Mouse (Mus musculus): Measurements from ENCODE around the gene Chrng. TPM values are rescaled to one million over a fixed set of nuclear protein-coding genes. Genes with fewer than 3 reads are reported as not detected.

Gene Chrng
- total and polyA plus RNA-seq, 3 experiments, result not detected

DNA sequence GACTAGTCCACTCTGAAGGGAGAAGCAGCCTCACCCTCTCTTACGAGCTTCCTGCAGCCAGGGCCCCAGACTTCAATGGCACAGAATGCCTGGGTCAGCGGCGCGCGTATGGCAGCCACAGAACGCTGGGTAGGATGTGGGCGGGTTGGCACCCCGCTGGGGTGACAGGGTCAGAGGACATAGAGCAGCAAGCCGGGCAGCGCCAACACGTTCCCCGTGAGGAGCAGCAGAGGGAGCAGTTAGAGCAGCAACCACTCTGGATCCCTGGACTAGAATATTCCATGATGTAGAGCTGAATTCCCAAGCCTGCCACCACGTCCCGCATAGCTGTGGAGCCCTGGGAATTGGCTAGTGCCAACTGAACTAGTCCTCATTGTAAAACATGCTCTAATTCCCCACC lies 54.0 kb downstream of the Chrng start:
- DNase-seq, result peak; percentile 27 to 33
- Histone ChIP-seq H3K9ac (ENCODE audit: low read depth, low read length) (peak overlapping the region; percentile 43; the same call in 1 of the 2 replicates), H3K27me3 (ENCODE audit: control insufficient read depth, insufficient read depth, low read length) (peaks cover 7% of the 10 kb centered on the region), H3K4me1 (ENCODE audit: control insufficient read depth, insufficient read depth, low read length) (no peaks in the 10 kb centered on the region), H3K79me2 (replicated peaks; ENCODE audit: control insufficient read depth, insufficient read depth, low read length) (no peaks in the 10 kb centered on the region), H3K36me3 (ENCODE audit: control insufficient read depth, insufficient read depth, low read length) (no peaks in the 10 kb centered on the region), H3K4me3 (no peak overlapping the region), H3K27ac (no peak overlapping the region)
- intact Hi-C loops (cut with DNase I), result loop anchor here (2.0 kb wide), 1 partner anchor 34 kb away; no protein-coding TSS in a partner anchor
- 4% methylated on average over 14 of the region's 14 CpGs for WGBS
- TF ChIP-seq CTCF (IDR thresholded peaks at IDR 0.05) (peak; percentile 56), POLR2A (IDR thresholded peaks at IDR 0.05; ENCODE audit: insufficient read depth, low read depth, low read length) (no peak), EP300 (IDR thresholded peaks at IDR 0.05; ENCODE audit: insufficient read depth, low read depth, low read length) (0 out of 2 replicates have a peak, but pooled peaks have one; percentile 21)

DNA sequence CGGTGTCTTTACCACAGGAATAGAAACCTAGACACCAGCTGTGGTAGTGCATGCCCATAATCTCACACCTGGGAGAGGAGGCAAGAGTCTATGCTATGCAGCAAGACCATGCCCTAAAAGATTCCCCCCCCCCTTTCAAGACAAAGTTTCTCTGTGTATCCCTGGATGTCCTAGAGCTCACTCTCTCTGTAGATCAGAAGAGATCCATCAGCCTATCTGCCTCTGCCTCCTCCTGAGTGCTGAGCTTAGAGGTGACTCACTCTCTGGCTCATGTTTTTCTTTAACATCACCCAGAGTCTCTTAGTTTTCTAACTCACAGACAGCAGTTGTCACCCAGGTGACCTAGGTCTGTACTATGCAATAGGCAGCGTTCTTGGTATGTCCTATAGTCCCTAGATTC lies 54.9 kb downstream of the Chrng start:
- no peak for DNase-seq
- 69% methylated on average over 2 of the region's 2 CpGs for WGBS
- no peaks in the 10 kb centered on the region for H3K79me2 ChIP-seq (replicated peaks; ENCODE audit: control insufficient read depth, insufficient read depth, low read length)
- H3K36me3 ChIP-seq (ENCODE audit: control insufficient read depth, insufficient read depth, low read length), result no peaks in the 10 kb centered on the region
- no peak overlapping the region for H3K27ac ChIP-seq
- intact Hi-C loops (cut with DNase I), result loop anchor here (2.0 kb wide), 1 partner anchor 33 kb away; no protein-coding TSS in a partner anchor
- TF ChIP-seq POLR2A (IDR thresholded peaks at IDR 0.05; ENCODE audit: insufficient read depth, low read depth, low read length) (no peak), CTCF (IDR thresholded peaks at IDR 0.05) (no peak)
- peaks cover 10% of the 10 kb centered on the region for H3K27me3 ChIP-seq (ENCODE audit: control insufficient read depth, insufficient read depth, low read length)
- no peak overlapping the region for H3K9ac ChIP-seq (ENCODE audit: low read depth, low read length)
- no peak overlapping the region for H3K4me3 ChIP-seq
- H3K4me1 ChIP-seq (ENCODE audit: control insufficient read depth, insufficient read depth, low read length), result no peaks in the 10 kb centered on the region

Other genes starting within 250 kb of the Chrng start
- gene Alppl2, start 114.7 kb upstream of the Chrng start, total RNA-seq (2021), result not detected
- not detected in 2 replicates for gene Alppl2, start 114.7 kb upstream of the Chrng start, polyA plus RNA-seq (2012; rRNA removed)
- gene Alpi, start 103.1 kb upstream of the Chrng start, total RNA-seq (2021), result not detected
- gene Alpi, start 103.1 kb upstream of the Chrng start, polyA plus RNA-seq (2012; rRNA removed), result 0.06 TPM in 1 of 2 replicates, not detected in the other
- gene Akp3, start 79.7 kb upstream of the Chrng start, total RNA-seq (2021), result not detected
- 0.06 TPM in 1 of 2 replicates, not detected in the other for gene Akp3, start 79.7 kb upstream of the Chrng start, polyA plus RNA-seq (2012; rRNA removed)
- gene Ecel1, start 48.1 kb upstream of the Chrng start, total RNA-seq (2021), result not detected
- gene Ecel1, start 48.1 kb upstream of the Chrng start, polyA plus RNA-seq (2012; rRNA removed), result 0.09 and 0.31 TPM in 2 replicates
- not detected for gene Prss56, start 21.3 kb upstream of the Chrng start, total RNA-seq (2021)
- not detected in 2 replicates for gene Prss56, start 21.3 kb upstream of the Chrng start, polyA plus RNA-seq (2012; rRNA removed)
- not detected for gene Chrnd, start 14.1 kb upstream of the Chrng start, total RNA-seq (2021)
- not detected in 2 replicates for gene Chrnd, start 14.1 kb upstream of the Chrng start, polyA plus RNA-seq (2012; rRNA removed)
- 10 to 100 TPM; 44.1 to 47.2 TPM for gene Eif4e2, start 9.3 kb downstream of the Chrng start, total RNA-seq (2021)
- gene Eif4e2, start 9.3 kb downstream of the Chrng start, polyA plus RNA-seq (2012; rRNA removed), result 25.8 and 37.2 TPM in 2 replicates
- gene Efhd1, start 59.7 kb downstream of the Chrng start, total RNA-seq (2021), result 1 to 10 TPM; 3.1 to 5.1 TPM
- gene Efhd1, start 59.7 kb downstream of the Chrng start, polyA plus RNA-seq (2012; rRNA removed), result 6.6 and 12.3 TPM in 2 replicates
- gene Gigyf2, start 122.3 kb downstream of the Chrng start, total RNA-seq (2021), result 10 to 100 TPM; 47.4 to 47.7 TPM
- 19.3 and 33.5 TPM in 2 replicates for gene Gigyf2, start 122.3 kb downstream of the Chrng start, polyA plus RNA-seq (2012; rRNA removed)
- gene Kcnj13, start 190.1 kb downstream of the Chrng start, total RNA-seq (2021), result not detected
- gene Kcnj13, start 190.1 kb downstream of the Chrng start, polyA plus RNA-seq (2012; rRNA removed), result 0.29 TPM in 1 of 2 replicates, not detected in the other